Mouse (Mus musculus) forebrain, embryonic 16.5 days (tissue): Measurements from ENCODE around the gene Rhox3g. TPM values are rescaled to one million over a fixed set of nuclear protein-coding genes. Genes with fewer than 3 reads are reported as not detected.
"Not testable (repeated sequence)": the region's sequence is repeated elsewhere in the genome, so short reads cannot be mapped to it uniquely, and the experiment has no call there.

Experiments used
- ATAC-seq: fragments of 200-750 bp; cut with Nextera tagmentation; 2 replicates; pipeline ENCODE4 v1.8.0; 2017; ENCODE audit warnings: mild to moderate bottlenecking, moderate library complexity
- H3K27ac ChIP-seq: fragments of 300-500 bp; sonication (generic); 2 replicates; pipeline ENCODE4 v1.5.1; 2014; ENCODE audit warnings: low read length, control low read depth
- H3K27me3 ChIP-seq: fragments of 300-500 bp; sonication (generic); replicated peaks from 2 replicates; pipeline ENCODE4 v1.6.1; 2014; ENCODE audit warnings: low read length; ENCODE audit not compliant: control insufficient read depth, insufficient read depth
- H3K36me3 ChIP-seq: fragments of 300-500 bp; sonication (generic); 2 replicates; pipeline ENCODE4 v1.6.1; 2014; ENCODE audit not compliant: control insufficient read depth, insufficient read depth
- H3K4me1 ChIP-seq: fragments of 300-500 bp; sonication (generic); replicated peaks from 2 replicates; pipeline ENCODE4 v1.6.1; 2014; ENCODE audit warnings: low read length; ENCODE audit not compliant: control insufficient read depth, insufficient read depth
- H3K4me2 ChIP-seq: fragments of 300-500 bp; sonication (generic); 2 replicates; pipeline ENCODE4 v1.6.1; 2014; ENCODE audit warnings: mild to moderate bottlenecking, low read length, control low read depth
- H3K4me3 ChIP-seq: fragments of 300-500 bp; sonication (generic); replicated peaks from 2 replicates; pipeline ENCODE4 v1.5.1; 2014; ENCODE audit warnings: mild to moderate bottlenecking, low read length, control low read depth
- H3K9ac ChIP-seq: fragments of 300-500 bp; sonication (generic); replicated peaks from 2 replicates; pipeline ENCODE4 v1.6.1; 2014; ENCODE audit warnings: low read depth, low read length, control low read depth
- H3K9me3 ChIP-seq: fragments of 300-500 bp; sonication (generic); 2 replicates; pipeline ENCODE4 v1.6.1; 2016; ENCODE audit warnings: low read length; ENCODE audit not compliant: control insufficient read depth
- WGBS: fragments of 180-500 bp; shearing (Covaris S2); extraction: QIAGEN DNeasy Blood & Tissue Kit; methylation state at CpG from one replicate; pipeline ENCODE4 v1.1.7; 2014; 5-methylcytosine and 5-hydroxymethylcytosine counted together
- polyA plus RNA-seq: library from polyadenylated mRNA; unstranded; fragments of >200 nt; fragmentation: Nextera tagmentation; extraction: Ambion mirVana; gene quantifications from 2 replicates; pipeline ENCODE4 v1.2.1, GENCODE M21; 2015

Rhox3g gene
- polyA plus RNA-seq: not detected in 2 replicates

DNA sequence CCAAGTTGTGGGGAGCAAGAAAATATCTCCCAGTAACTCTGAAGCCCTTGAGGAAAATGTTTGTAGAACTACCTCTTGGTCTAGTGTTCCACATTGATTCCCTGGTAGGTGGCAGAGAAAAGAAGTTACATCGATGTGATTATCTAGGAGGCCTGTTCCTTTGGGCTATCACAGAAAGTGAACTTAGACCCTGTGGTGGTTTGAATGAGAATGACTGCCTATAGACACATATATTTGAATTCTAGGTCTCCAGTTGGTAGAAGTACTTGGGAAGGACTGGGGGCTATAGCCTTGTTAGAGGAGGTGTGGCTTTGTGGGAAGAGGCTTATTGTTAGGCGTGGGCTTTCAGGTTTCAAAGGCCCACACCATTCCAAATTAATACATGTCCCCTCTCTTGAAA is at the start of gene Rhox3g:
TSS of gene Rhox3g (minus strand) at position 101 of the 400 bp plus-strand sequence.
- H3K27ac ChIP-seq, H3K9ac ChIP-seq, H3K4me1 ChIP-seq, H3K9me3 ChIP-seq, H3K27me3 ChIP-seq, ATAC-seq, H3K4me2 ChIP-seq, H3K4me3 ChIP-seq, H3K36me3 ChIP-seq: not testable (repeated sequence)
- 93% methylated on average over 2 of the region's 2 CpGs for WGBS

DNA sequence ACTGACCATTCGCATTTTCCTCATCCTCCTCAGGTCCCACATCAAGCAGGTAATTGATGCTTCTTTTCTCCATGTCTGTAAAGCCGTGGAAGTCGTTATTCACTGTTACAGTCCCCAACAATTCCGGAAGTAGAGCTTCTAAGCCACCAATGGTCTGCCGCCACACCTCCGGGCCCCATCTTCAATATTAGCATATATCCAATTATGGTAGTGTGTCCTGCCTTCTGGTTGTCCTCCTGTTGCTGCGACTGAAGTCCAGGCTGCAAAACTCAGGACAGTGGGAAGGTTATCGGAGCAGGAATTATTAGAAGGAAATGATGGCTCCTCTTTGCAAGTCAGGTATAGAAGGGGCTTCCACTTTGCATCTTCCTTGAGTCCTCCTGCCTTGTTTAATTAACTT is 44.8 kb upstream of the Rhox3g start, which contains the start of gene Rhox2h:
TSS of gene Rhox2h (minus strand) at position 101 of the 400 bp plus-strand sequence.
- H3K27ac ChIP-seq, H3K9me3 ChIP-seq, H3K4me3 ChIP-seq, H3K9ac ChIP-seq, H3K4me2 ChIP-seq, ATAC-seq, H3K27me3 ChIP-seq, H3K36me3 ChIP-seq, H3K4me1 ChIP-seq: not testable (repeated sequence)
- WGBS: 89% methylated on average over 8 of the region's 8 CpGs

DNA sequence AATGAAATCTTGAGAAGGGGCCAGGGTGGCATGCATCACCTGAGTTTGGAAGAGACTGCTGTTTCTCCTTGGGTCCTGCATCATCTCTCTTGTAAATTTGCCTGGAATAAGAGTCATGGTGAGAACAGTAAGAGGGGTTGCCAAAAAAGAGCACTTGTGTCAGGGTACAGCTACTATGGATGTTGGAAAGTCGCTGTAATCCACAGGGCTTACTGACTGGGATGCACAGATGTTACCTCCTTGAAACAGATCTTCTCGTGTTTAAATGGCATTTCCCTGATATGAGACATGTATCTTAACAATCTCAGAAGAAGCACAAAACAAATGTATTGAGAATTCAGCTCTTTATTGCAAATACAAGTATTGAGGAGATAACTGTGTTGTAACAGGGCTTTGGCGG is 40.3 kb upstream of the Rhox3g start, which contains the start of gene Rhox3h:
TSS of gene Rhox3h (minus strand) at position 101 of the 400 bp plus-strand sequence.
- not testable (repeated sequence) for H3K4me3 ChIP-seq, H3K27ac ChIP-seq, H3K9ac ChIP-seq, H3K27me3 ChIP-seq, H3K9me3 ChIP-seq, H3K4me1 ChIP-seq, H3K4me2 ChIP-seq, ATAC-seq, H3K36me3 ChIP-seq
- no CpG with 5 or more reads among the region's 3 CpGs for WGBS

DNA sequence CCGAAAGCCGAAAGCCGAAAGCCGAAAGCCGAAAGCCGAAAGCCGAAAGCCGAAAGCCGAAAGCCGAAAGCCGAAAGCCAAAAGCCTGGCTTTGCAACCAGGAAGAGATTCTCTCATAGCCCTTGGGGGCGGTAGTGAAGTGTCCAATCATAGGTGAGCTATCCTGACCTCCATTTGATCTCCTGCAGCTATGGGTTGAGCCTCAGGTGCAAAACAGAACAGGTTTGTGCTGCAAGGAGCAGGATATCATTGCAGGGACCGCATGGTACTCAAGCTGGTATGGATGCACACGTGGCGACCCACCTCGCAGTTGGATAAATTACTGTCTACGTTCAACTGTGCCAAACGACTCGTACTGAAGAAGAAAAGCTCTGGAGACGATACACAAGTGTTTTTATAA is 22.8 kb upstream of the Rhox3g start, which contains the start of gene Rhox4g:
TSS of gene Rhox4g (minus strand) at position 101 of the 400 bp plus-strand sequence.
- H3K27ac ChIP-seq, ATAC-seq, H3K9ac ChIP-seq, H3K36me3 ChIP-seq, H3K27me3 ChIP-seq, H3K9me3 ChIP-seq, H3K4me1 ChIP-seq, H3K4me3 ChIP-seq, H3K4me2 ChIP-seq: not testable (repeated sequence)
- WGBS: 89% methylated on average over 13 of the region's 20 CpGs

DNA sequence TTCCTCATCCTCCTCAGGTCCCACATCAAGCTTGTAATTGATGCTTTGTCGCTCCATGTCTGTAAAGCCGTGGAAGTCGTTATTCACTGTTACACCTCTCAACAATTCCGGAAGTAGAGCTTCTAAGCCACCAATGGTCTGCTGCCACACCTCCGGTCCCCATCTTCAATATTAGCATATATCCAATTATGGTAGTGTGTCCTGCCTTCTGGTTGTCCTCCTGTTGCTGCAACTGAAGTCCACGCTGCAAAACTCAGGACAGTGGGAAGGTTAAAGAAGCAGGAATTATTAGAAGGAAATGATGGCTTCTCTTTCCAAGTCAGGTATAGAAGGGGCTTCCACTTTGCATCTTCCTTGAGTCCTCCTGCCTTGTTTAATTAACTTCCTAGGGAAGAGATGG is 15.0 kb upstream of the Rhox3g start, which contains the start of gene Rhox2g:
TSS of gene Rhox2g (minus strand) at position 101 of the 400 bp plus-strand sequence.
- not testable (repeated sequence) for H3K4me2 ChIP-seq, H3K36me3 ChIP-seq, H3K4me3 ChIP-seq, H3K9me3 ChIP-seq, H3K27me3 ChIP-seq, H3K9ac ChIP-seq, H3K27ac ChIP-seq, ATAC-seq, H3K4me1 ChIP-seq
- WGBS: 96% methylated on average over 6 of the region's 6 CpGs

DNA sequence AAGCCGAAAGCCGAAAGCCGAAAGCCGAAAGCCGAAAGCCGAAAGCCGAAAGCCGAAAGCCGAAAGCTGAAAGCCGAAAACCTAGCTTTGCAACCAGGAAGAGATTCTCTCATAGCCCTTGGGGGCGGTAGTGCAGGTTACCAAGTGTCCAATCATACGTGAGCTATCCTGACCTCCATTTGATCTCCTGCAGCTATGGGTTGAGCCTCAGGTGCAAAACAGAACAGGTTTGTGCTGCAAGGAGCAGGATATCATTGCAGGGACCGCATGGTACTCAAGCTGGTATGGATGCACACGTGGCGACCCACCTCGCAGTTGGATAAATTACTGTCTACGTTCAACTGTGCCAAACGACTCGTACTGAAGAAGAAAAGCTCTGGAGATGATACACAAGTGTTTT is 20.8 kb downstream of the Rhox3g start, which contains the start of gene Rhox4f:
TSS of gene Rhox4f (minus strand) at position 101 of the 400 bp plus-strand sequence.
- H3K27ac ChIP-seq, ATAC-seq, H3K9ac ChIP-seq, H3K9me3 ChIP-seq, H3K4me3 ChIP-seq, H3K36me3 ChIP-seq, H3K4me2 ChIP-seq, H3K4me1 ChIP-seq, H3K27me3 ChIP-seq: not testable (repeated sequence)
- WGBS: 94% methylated on average over 7 of the region's 19 CpGs

DNA sequence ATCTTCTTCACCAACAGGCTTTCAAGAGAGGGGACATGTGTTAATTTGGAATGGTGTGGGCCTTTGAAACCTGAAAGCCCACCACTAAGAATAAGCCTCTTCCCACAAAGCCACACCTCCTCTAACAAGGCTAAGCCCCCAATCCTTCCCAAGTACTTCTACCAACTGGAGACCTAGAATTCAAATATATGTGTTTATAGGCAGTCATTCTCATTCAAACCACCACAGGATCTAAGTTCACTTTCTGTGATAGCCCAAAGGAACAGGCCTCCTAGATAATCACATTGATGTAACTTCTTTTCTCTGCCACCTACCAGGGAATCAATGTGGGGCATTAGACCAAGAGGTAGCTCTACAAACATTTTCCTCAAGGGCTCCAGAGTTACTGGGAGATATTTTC is 47.7 kb downstream of the Rhox3g start, which contains the start of gene Rhox3f:
TSS of gene Rhox3f (plus strand) at position 301 of the 400 bp plus-strand sequence.
- not testable (repeated sequence) for H3K9me3 ChIP-seq, H3K9ac ChIP-seq, ATAC-seq, H3K4me1 ChIP-seq, H3K27ac ChIP-seq, H3K4me2 ChIP-seq, H3K27me3 ChIP-seq, H3K36me3 ChIP-seq, H3K4me3 ChIP-seq

Other genes with a start within 250 kb of the Rhox3g start
- not detected in 2 replicates for gene Rhox3a2, start 248.6 kb downstream of the Rhox3g start, polyA plus RNA-seq
- gene Rhox4a2, start 237.8 kb downstream of the Rhox3g start, polyA plus RNA-seq: not detected in 2 replicates
- not detected in 2 replicates for gene Rhox2b, start 216.5 kb downstream of the Rhox3g start, polyA plus RNA-seq
- not detected in 2 replicates for gene Rhox4b, start 196.1 kb downstream of the Rhox3g start, polyA plus RNA-seq
- not detected in 2 replicates for gene Rhox2c, start 174.9 kb downstream of the Rhox3g start, polyA plus RNA-seq
- gene Rhox3c, start 170.0 kb downstream of the Rhox3g start, polyA plus RNA-seq: not detected in 2 replicates
- gene Rhox4c, start 148.3 kb downstream of the Rhox3g start, polyA plus RNA-seq: not detected in 2 replicates
- gene Rhox2d, start 135.2 kb downstream of the Rhox3g start, polyA plus RNA-seq: not detected in 2 replicates
- not detected in 2 replicates for gene Rhox4d, start 114.3 kb downstream of the Rhox3g start, polyA plus RNA-seq
- not detected in 2 replicates for gene Rhox2e, start 98.2 kb downstream of the Rhox3g start, polyA plus RNA-seq
- not detected in 2 replicates for gene Rhox3e, start 86.6 kb downstream of the Rhox3g start, polyA plus RNA-seq
- not detected in 2 replicates for gene Rhox4e, start 71.2 kb downstream of the Rhox3g start, polyA plus RNA-seq
- not detected in 2 replicates for gene Rhox2f, start 57.2 kb downstream of the Rhox3g start, polyA plus RNA-seq
- not detected in 2 replicates for gene Rhox3f, start 47.6 kb downstream of the Rhox3g start, polyA plus RNA-seq
- gene Rhox4f, start 20.9 kb downstream of the Rhox3g start, polyA plus RNA-seq: not detected in 2 replicates
- gene Rhox2g, start 14.9 kb upstream of the Rhox3g start, polyA plus RNA-seq: not detected in 2 replicates
- not detected in 2 replicates for gene Rhox4g, start 22.7 kb upstream of the Rhox3g start, polyA plus RNA-seq
- gene Rhox3h, start 40.2 kb upstream of the Rhox3g start, polyA plus RNA-seq: not detected in 2 replicates
- gene Rhox2h, start 44.7 kb upstream of the Rhox3g start, polyA plus RNA-seq: not detected in 2 replicates
- 0.56 TPM in 1 of 2 replicates, not detected in the other for gene Rhox5, start 176.2 kb upstream of the Rhox3g start, polyA plus RNA-seq
- gene Rhox6, start 198.3 kb upstream of the Rhox3g start, polyA plus RNA-seq: not detected in 2 replicates
- not detected in 2 replicates for gene Rhox7a, start 203.1 kb upstream of the Rhox3g start, polyA plus RNA-seq